Mouse (Mus musculus) midbrain, embryonic 11.5 days (tissue): ENCODE measurements around the gene Il1rl1. TPM values are rescaled to one million over a fixed set of nuclear protein-coding genes. Genes with fewer than 3 reads are reported as not detected.

Source experiments
- ATAC-seq: fragments of 200-750 bp; cut with Nextera tagmentation; 2 replicates; pipeline ENCODE4 v1.8.0; 2017; ENCODE audit warnings: moderate TSS enrichment, moderate library complexity; ENCODE audit not compliant: low FRiP score
- DNase-seq: peaks from one replicate; pipeline ENCODE4 v3.0.0; 2015; ENCODE audit warnings: low spot score; ENCODE audit errors: missing footprints
- H3K27ac ChIP-seq: fragments of 300-500 bp; sonication (generic); 2 replicates; pipeline ENCODE4 v1.5.1; 2014; ENCODE audit warnings: low read depth, low read length
- H3K27me3 ChIP-seq: fragments of 300-500 bp; sonication (generic); 2 replicates; pipeline ENCODE4 v1.6.1; 2014; ENCODE audit warnings: mild to moderate bottlenecking, low read length, moderate library complexity, mixed read lengths; ENCODE audit not compliant: control insufficient read depth, insufficient read depth
- H3K36me3 ChIP-seq: fragments of 300-500 bp; sonication (generic); 2 replicates; pipeline ENCODE4 v1.6.1; 2014; ENCODE audit warnings: mild to moderate bottlenecking, low read length, moderate library complexity, mixed read lengths; ENCODE audit not compliant: control insufficient read depth, insufficient read depth
- H3K4me1 ChIP-seq: fragments of 300-500 bp; sonication (generic); 2 replicates; pipeline ENCODE4 v1.6.1; 2014; ENCODE audit warnings: low read length; ENCODE audit not compliant: control insufficient read depth, insufficient read depth
- H3K4me2 ChIP-seq: fragments of 300-500 bp; sonication (generic); 2 replicates; pipeline ENCODE4 v1.6.1; 2014; ENCODE audit warnings: mild to moderate bottlenecking, moderate library complexity
- H3K4me3 ChIP-seq: fragments of 300-500 bp; sonication (generic); 2 replicates; pipeline ENCODE4 v1.5.1; 2014; ENCODE audit warnings: low read depth, low read length
- H3K9ac ChIP-seq: fragments of 300-500 bp; sonication (generic); 2 replicates; pipeline ENCODE4 v1.6.1; 2014; ENCODE audit warnings: low read length
- H3K9me3 ChIP-seq: fragments of 300-500 bp; sonication (generic); 2 replicates; pipeline ENCODE4 v1.6.1; 2016; ENCODE audit warnings: low read length; ENCODE audit not compliant: control insufficient read depth
- WGBS: fragments of 180-500 bp; shearing (Covaris S2); extraction: QIAGEN DNeasy Blood & Tissue Kit; methylation state at CpG from one replicate; pipeline ENCODE4 v1.1.7; 2014; 5-methylcytosine and 5-hydroxymethylcytosine counted together
- polyA plus RNA-seq: library from polyadenylated mRNA; unstranded; fragments of >200 nt; fragmentation: Nextera tagmentation; extraction: Ambion mirVana; gene quantifications from 2 replicates; pipeline ENCODE4 v1.2.1, GENCODE M21; 2014

The Il1rl1 gene
- polyA plus RNA-seq, 1 experiment from 2014 or later, result 0.11 TPM

DNA sequence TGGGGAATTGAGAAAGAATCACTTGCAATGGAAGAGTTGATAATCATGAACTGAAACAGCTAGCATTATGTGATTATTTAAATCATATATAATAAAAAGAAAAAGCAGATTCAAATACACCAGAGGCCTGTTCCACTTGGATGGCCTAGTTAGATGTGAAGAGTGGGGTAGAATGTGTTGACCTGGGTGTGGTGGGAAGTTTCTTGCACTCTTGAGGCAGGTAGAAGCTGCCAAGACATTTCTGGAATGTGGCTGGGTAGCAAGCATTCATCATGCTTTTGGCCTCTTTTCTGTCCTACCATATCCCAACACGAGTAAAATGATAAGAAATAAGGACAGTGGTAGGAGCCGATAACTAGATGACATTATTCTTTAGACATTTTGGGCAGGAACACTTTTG is 39.4 kb downstream of the Il1rl1 start:
- Histone ChIP-seq H3K27ac (no peak overlapping the region), H3K9ac (no peak overlapping the region), H3K27me3 (no peaks in the 10 kb centered on the region), H3K4me2 (no peak overlapping the region), H3K9me3 (no peaks in the 10 kb centered on the region), H3K4me3 (no peak overlapping the region), H3K4me1 (no peaks in the 10 kb centered on the region), H3K36me3 (no peaks in the 10 kb centered on the region)
- DNase-seq (no peak), ATAC-seq (no peak)
- WGBS, result 93% methylated on average over 2 of the region's 2 CpGs

DNA sequence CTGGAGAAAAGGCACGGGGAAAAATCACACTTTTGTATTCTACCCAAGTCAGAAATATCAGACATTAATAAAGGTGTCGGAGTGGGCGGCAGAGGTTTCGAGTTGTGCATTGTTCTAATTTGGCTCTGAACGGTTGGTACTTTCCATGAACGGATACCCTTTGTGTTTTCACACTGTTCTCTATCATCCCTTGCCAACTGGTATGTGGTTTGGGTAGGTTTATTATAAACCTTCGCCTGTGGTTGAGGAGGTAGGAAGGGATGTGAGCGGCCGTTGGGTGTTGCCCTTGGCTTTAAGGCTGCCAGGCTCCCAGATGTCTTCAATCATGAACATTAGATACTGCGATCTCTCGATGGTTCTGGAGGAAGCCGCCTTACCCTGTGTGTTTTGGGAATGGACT is 40.5 kb downstream of the Il1rl1 start:
- Histone ChIP-seq H3K9me3 (no peaks in the 10 kb centered on the region), H3K4me3 (no peak overlapping the region), H3K4me2 (no peak overlapping the region), H3K27me3 (no peaks in the 10 kb centered on the region), H3K4me1 (no peaks in the 10 kb centered on the region), H3K36me3 (no peaks in the 10 kb centered on the region), H3K27ac (no peak overlapping the region), H3K9ac (no peak overlapping the region)
- DNase-seq (no peak), ATAC-seq (no peak)
- WGBS, result 90% methylated on average over 12 of the region's 12 CpGs

DNA sequence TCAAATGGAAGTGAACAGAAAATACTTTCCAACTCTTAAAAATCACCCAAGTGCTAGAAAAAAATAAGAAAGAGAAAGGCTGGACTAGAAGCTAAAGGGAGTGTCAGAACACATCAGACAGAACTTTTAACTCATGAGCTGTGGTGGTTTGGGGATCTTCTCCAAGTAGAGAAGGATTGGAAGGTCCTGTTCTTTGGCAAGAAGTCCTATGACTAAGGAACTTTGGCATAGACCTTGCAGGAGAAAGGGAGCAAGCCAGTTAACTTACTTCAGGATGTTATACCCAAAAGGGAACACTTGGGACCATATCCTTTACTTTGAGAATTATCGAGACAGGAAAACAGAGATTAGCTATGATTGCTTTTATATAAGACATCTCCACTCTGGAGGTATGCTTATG is 43.0 kb downstream of the Il1rl1 start:
- Histone ChIP-seq H3K9ac (no peak overlapping the region), H3K4me2 (no peak overlapping the region), H3K4me3 (no peak overlapping the region), H3K27me3 (no peaks in the 10 kb centered on the region), H3K27ac (no peak overlapping the region), H3K4me1 (no peaks in the 10 kb centered on the region), H3K9me3 (no peaks in the 10 kb centered on the region), H3K36me3 (no peaks in the 10 kb centered on the region)
- no peak for ATAC-seq
- WGBS, result 92% methylated on average over 1 of the region's 1 CpGs
- DNase-seq, result no peak

DNA sequence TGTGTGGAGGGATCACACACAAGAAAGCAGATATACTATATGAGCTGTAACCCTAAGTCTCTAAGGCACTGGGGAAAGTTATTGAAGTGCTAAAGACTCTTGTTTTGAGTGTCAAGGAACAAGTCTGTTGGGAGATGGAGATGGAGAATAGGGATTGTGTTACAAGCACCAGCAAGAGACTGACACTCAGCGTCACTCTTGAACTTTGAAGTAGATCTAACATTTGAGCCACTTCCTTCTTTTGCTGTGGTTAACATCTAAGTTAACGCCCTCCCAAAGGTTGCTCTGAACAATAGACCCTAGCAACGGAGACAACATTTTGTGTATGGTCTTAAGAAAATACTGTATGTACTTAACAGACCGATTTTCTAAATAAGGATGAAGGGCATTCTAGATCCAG is 44.3 kb downstream of the Il1rl1 start:
- Histone ChIP-seq H3K4me1 (no peaks in the 10 kb centered on the region), H3K4me3 (no peak overlapping the region), H3K4me2 (no peak overlapping the region), H3K9ac (no peak overlapping the region), H3K9me3 (no peaks in the 10 kb centered on the region), H3K27me3 (no peaks in the 10 kb centered on the region), H3K27ac (no peak overlapping the region), H3K36me3 (no peaks in the 10 kb centered on the region)
- DNase-seq (no peak), ATAC-seq (no peak)
- 88% methylated on average over 4 of the region's 4 CpGs for WGBS

DNA sequence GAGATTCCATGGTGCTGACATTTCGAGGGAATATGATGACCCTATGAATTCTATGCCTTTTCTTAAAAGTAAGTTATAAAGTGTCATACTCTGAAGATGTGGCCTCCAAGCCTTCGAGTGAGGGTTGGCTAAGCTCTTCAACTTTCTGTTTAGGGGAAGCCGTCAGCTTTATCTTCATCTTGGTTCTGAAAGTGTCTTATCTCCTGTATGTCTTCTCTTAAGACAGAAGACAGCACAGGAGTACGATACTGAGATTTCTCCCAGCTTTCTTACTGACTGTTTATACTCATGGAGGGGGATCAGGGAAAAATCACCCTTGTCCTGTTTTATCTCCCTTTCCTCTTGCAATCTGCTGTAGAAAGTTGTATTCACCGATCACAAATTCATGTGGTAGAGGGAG is 45.0 kb downstream of the Il1rl1 start:
- WGBS, result 89% methylated on average over 5 of the region's 5 CpGs
- Histone ChIP-seq H3K4me1 (no peaks in the 10 kb centered on the region), H3K4me2 (no peak overlapping the region), H3K36me3 (no peaks in the 10 kb centered on the region), H3K9ac (no peak overlapping the region), H3K9me3 (no peaks in the 10 kb centered on the region), H3K4me3 (no peak overlapping the region), H3K27me3 (no peaks in the 10 kb centered on the region), H3K27ac (no peak overlapping the region)
- ATAC-seq (no peak), DNase-seq (no peak)

DNA sequence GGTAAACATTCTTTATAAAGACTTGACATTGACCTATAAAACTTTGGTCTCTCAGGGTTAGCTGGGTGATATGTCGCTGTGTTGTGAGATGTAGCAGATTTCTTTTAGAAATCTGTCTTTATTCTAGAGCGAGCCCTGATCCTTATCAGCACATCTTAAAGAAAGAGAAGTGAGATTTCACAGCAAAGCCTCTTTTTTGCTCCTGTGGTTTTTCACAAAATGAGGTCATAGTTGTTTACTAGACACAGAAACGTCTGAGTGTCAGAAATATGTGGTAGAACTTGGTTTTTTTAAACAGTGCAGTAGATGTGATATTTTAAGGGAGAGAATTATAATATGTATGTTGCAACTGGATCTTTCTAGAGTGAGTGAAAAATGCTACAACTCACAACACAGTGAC is 46.3 kb downstream of the Il1rl1 start:
- 68% methylated on average over 3 of the region's 3 CpGs for WGBS
- ATAC-seq, result no peak
- H3K9me3 ChIP-seq, result no peaks in the 10 kb centered on the region

DNA sequence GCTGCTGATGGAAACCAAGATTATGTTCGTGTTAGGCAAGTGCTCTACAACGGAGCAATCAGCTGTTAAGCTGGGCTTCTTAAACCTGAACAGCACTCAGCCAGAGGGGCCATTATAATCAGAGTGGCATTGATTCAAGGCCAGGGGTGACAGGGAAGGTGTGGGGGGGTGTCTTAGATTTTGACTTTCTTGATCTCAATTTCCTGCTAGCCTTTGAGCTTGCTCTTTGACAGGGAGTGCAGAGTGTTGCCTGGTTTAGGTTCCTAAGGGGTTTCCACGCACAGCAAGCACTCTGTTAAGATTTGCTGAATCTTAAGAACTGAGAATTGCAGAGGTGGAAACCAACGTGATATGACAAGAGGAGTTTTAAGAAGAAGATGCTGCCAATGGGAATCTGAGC is 47.4 kb downstream of the Il1rl1 start:
- H3K27me3 ChIP-seq, result no peaks in the 10 kb centered on the region
- H3K4me3 ChIP-seq, result no peak overlapping the region
- no peak overlapping the region for H3K4me2 ChIP-seq
- no peaks in the 10 kb centered on the region for H3K4me1 ChIP-seq
- 74% methylated on average over 4 of the region's 4 CpGs for WGBS
- H3K27ac ChIP-seq, result no peak overlapping the region
- H3K9ac ChIP-seq, result no peak overlapping the region
- no peaks in the 10 kb centered on the region for H3K36me3 ChIP-seq
- ATAC-seq (no peak), DNase-seq (no peak)
- H3K9me3 ChIP-seq, result no peaks in the 10 kb centered on the region

More for the DNA sequence above, 46.3 kb downstream of the Il1rl1 start:
- no peaks in the 10 kb centered on the region for H3K27me3 ChIP-seq
- H3K4me2 ChIP-seq, result no peak overlapping the region
- no peak for DNase-seq
- no peaks in the 10 kb centered on the region for H3K36me3 ChIP-seq
- H3K4me3 ChIP-seq, result no peak overlapping the region
- no peaks in the 10 kb centered on the region for H3K4me1 ChIP-seq
- no peak overlapping the region for H3K9ac ChIP-seq
- H3K27ac ChIP-seq, result no peak overlapping the region

DNA sequence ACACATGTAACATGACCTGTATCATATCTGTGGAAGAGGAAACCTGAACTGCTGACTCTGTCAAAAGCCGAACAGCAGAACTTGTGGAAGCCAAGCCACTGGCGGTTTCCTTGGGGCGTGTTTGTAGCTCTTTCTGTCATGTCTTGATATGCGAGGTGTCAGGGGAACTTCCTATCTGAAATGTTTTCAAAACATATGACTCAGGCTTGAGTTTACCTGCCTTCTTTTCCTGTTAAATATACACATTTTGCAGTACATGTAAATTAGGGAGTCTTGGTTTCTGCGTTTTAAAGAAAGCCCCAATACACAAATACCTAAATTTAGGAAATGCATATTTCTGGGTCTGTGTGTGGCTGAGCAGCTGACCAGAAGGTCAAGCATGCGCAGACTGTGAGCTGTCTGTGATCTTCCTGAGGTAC is 50.1 kb downstream of the Il1rl1 start:
- no peaks in the 10 kb centered on the region for H3K4me1 ChIP-seq
- H3K27me3 ChIP-seq, result no peaks in the 10 kb centered on the region
- H3K27ac ChIP-seq, result no peak overlapping the region
- no peak overlapping the region for H3K4me2 ChIP-seq
- DNase-seq (no peak), ATAC-seq (no peak)
- no peaks in the 10 kb centered on the region for H3K36me3 ChIP-seq
- H3K4me3 ChIP-seq, result no peak overlapping the region
- no peak overlapping the region for H3K9ac ChIP-seq
- no peaks in the 10 kb centered on the region for H3K9me3 ChIP-seq
- WGBS, result 92% methylated on average over 6 of the region's 6 CpGs

DNA sequence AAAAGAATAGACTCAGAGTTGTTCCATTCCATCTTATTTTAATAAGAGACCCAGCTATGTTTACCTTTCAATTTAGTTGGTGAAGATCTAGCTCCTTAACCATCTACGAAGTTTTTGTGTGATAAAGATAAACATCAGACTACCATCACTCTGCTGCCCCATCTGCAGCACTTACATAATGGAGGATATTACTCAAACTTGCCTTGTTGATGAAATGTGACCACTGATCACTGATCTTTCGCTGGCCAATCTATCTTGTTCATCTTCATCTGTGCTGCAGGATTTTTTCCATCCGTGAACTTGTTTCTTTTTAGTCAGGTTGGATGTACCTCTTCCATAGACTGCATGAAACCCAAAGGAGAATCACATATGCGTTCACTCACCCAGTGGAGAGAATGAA is 65.2 kb downstream of the Il1rl1 start:
- H3K27ac ChIP-seq, result no peak overlapping the region
- no peaks in the 10 kb centered on the region for H3K4me1 ChIP-seq
- H3K4me3 ChIP-seq, result no peak overlapping the region
- ATAC-seq (no peak), DNase-seq (no peak)
- WGBS, result 87% methylated on average over 4 of the region's 4 CpGs
- H3K36me3 ChIP-seq, result no peaks in the 10 kb centered on the region
- no peak overlapping the region for H3K9ac ChIP-seq
- no peaks in the 10 kb centered on the region for H3K27me3 ChIP-seq
- no peaks in the 10 kb centered on the region for H3K9me3 ChIP-seq
- H3K4me2 ChIP-seq, result no peak overlapping the region

DNA sequence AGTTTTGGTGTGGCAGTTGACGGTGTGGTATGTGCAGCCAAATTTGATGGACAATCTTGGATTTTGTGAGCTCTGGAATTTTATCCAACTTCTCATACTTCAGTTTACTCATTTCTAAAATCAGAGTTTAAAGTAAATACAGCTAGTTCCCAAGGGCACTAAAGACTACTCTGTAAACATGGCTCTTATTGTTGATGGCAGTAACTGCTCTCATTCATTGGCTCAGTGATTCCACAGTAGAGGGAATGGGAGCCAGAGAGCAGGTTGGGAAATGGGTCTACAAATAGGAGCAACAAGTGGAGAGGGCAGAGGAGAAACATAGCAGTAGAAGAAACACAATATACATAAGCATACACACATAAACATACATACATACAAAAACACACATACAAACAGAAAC is 70.3 kb downstream of the Il1rl1 start:
- no peaks in the 10 kb centered on the region for H3K27me3 ChIP-seq
- no peaks in the 10 kb centered on the region for H3K4me1 ChIP-seq
- ATAC-seq (no peak), DNase-seq (no peak)
- no peak overlapping the region for H3K4me3 ChIP-seq
- H3K9me3 ChIP-seq, result no peaks in the 10 kb centered on the region
- no peak overlapping the region for H3K27ac ChIP-seq
- H3K4me2 ChIP-seq, result no peak overlapping the region
- H3K9ac ChIP-seq, result no peak overlapping the region
- no peaks in the 10 kb centered on the region for H3K36me3 ChIP-seq
- WGBS, result 96% methylated on average over 1 of the region's 1 CpGs
